Mouse (Mus musculus) right cerebral cortex, postnatal 4 days (tissue): Measurements from ENCODE around the gene Rpl36al.
"Not testable (repeated sequence)": the region's sequence is repeated elsewhere in the genome, so short reads cannot be mapped to it uniquely, and the experiment has no call there.

ENCODE experiments used
- DNase-seq: peaks from one replicate; pipeline ENCODE4 v3.0.0-alpha.2; 2022

The Rpl36al gene

GRCm38 (mm10) chr12:69192637-69193036, 8.8 kb upstream of the Rpl36al start:
- no peak for DNase-seq

GRCm38 (mm10) chr12:69191396-69191795, 7.5 kb upstream of the Rpl36al start:
- DNase-seq, result no peak

GRCm38 (mm10) chr12:69190522-69190921, 6.6 kb upstream of the Rpl36al start:
- DNase-seq, result no peak

- DNase-seq, result no peak
Measured at GRCm38 (mm10) chr12:69190074-69190473, 6.2 kb upstream of the Rpl36al start.

GRCm38 (mm10) chr12:69186811-69187471, 3.1 kb upstream of the Rpl36al start:
- no peak for DNase-seq

GRCm38 (mm10) chr12:69185371-69185770, 1.5 kb upstream of the Rpl36al start:
- DNase-seq, result no peak

- no peak for DNase-seq
Measured at GRCm38 (mm10) chr12:69184342-69185295, 736 bp upstream of the Rpl36al start.

GRCm38 (mm10) chr12:69181800-69182199, 2.1 kb downstream of the Rpl36al start:
- DNase-seq, result no peak

- DNase-seq, result no peak
Measured at GRCm38 (mm10) chr12:69179371-69179770, 4.5 kb downstream of the Rpl36al start.

GRCm38 (mm10) chr12:69177526-69177925, 6.4 kb downstream of the Rpl36al start:
- DNase-seq, result no peak

GRCm38 (mm10) chr12:69175975-69176374, 7.9 kb downstream of the Rpl36al start:
- no peak for DNase-seq

GRCm38 (mm10) chr12:69171307-69171706, 12.6 kb downstream of the Rpl36al start:
- no peak for DNase-seq

GRCm38 (mm10) chr12:69168461-69169106, 15.3 kb downstream of the Rpl36al start, which contains the start of gene Lrr1:
Gene Lrr1, plus strand, starts transcription at chr12:69168814.
- DNase-seq, result peak; percentile 79

- no peak for DNase-seq
Measured at GRCm38 (mm10) chr12:69167656-69168460, 16.0 kb downstream of the Rpl36al start.

- DNase-seq, result not testable (repeated sequence)
Measured at GRCm38 (mm10) chr12:69166861-69167581, 16.9 kb downstream of the Rpl36al start.

- DNase-seq, result no peak
Measured at GRCm38 (mm10) chr12:69164904-69165303, 19.0 kb downstream of the Rpl36al start.

GRCm38 (mm10) chr12:69163586-69163985, 20.3 kb downstream of the Rpl36al start:
- DNase-seq, result not testable (repeated sequence)

- DNase-seq, result not testable (repeated sequence)
Measured at GRCm38 (mm10) chr12:69160677-69161076, 23.2 kb downstream of the Rpl36al start.

GRCm38 (mm10) chr12:69159578-69159940, 24.3 kb downstream of the Rpl36al start:
- no peak for DNase-seq

- DNase-seq, result peak; percentile 94
Measured at GRCm38 (mm10) chr12:69158765-69159577, 24.9 kb downstream of the Rpl36al start, which contains the start of gene Rps29. Gene Rps29, minus strand, starts transcription at chr12:69159186.

GRCm38 (mm10) chr12:69158366-69158764, 25.5 kb downstream of the Rpl36al start:
- DNase-seq, result no peak
